Mouse (Mus musculus) hindbrain, embryonic 16.5 days (tissue): Measurements from ENCODE around the gene Frrs1. TPM values are rescaled to one million over a fixed set of nuclear protein-coding genes. Genes with fewer than 3 reads are reported as not detected.

ENCODE experiments used
- ATAC-seq: fragments of 200-750 bp; cut with Nextera tagmentation; 2 replicates; pipeline ENCODE4 v1.8.0; 2017; ENCODE audit warnings: moderate TSS enrichment, moderate library complexity
- H3K27ac ChIP-seq: fragments of 300-500 bp; sonication (generic); 2 replicates; pipeline ENCODE4 v1.5.1; 2014; ENCODE audit warnings: low read depth, mild to moderate bottlenecking, control low read depth, low read length, moderate library complexity
- H3K27me3 ChIP-seq: fragments of 300-500 bp; sonication (generic); replicated peaks from 2 replicates; pipeline ENCODE4 v1.6.1; 2014; ENCODE audit warnings: low read length; ENCODE audit not compliant: control insufficient read depth, insufficient read depth
- H3K36me3 ChIP-seq: fragments of 300-500 bp; sonication (generic); 2 replicates; pipeline ENCODE4 v1.6.1; 2014; ENCODE audit warnings: mild to moderate bottlenecking, low read length, moderate library complexity, mixed read lengths; ENCODE audit not compliant: control insufficient read depth, insufficient read depth
- H3K4me1 ChIP-seq: fragments of 300-500 bp; sonication (generic); 2 replicates; pipeline ENCODE4 v1.6.1; 2014; ENCODE audit warnings: low read depth, low read length; ENCODE audit not compliant: control insufficient read depth, insufficient read depth
- H3K4me2 ChIP-seq: fragments of 300-500 bp; sonication (generic); 2 replicates; pipeline ENCODE4 v1.6.1; 2014; ENCODE audit warnings: mild to moderate bottlenecking, low read length, control low read depth, moderate library complexity
- H3K4me3 ChIP-seq: fragments of 300-500 bp; sonication (generic); 2 replicates; pipeline ENCODE4 v1.5.1; 2014; ENCODE audit warnings: mild to moderate bottlenecking, low read length, control low read depth, moderate library complexity
- H3K9ac ChIP-seq: fragments of 300-500 bp; sonication (generic); 2 replicates; pipeline ENCODE4 v1.6.1; 2014; ENCODE audit warnings: low read depth, mild to moderate bottlenecking, control low read depth, low read length, moderate library complexity
- H3K9me3 ChIP-seq: fragments of 300-500 bp; sonication (generic); 2 replicates; pipeline ENCODE4 v1.6.1; 2014; ENCODE audit warnings: mild to moderate bottlenecking, low read length, moderate library complexity; ENCODE audit not compliant: control insufficient read depth
- WGBS: fragments of 180-500 bp; shearing (Covaris S2); extraction: QIAGEN DNeasy Blood & Tissue Kit; methylation state at CpG from one replicate; pipeline ENCODE4 v1.1.7; 2014; 5-methylcytosine and 5-hydroxymethylcytosine counted together
- polyA plus RNA-seq: library from polyadenylated mRNA; unstranded; fragments of >200 nt; fragmentation: Nextera tagmentation; extraction: Ambion mirVana; gene quantifications from 2 replicates; pipeline ENCODE4 v1.2.1, GENCODE M21; 2015

Gene Frrs1
- polyA plus RNA-seq, 1 experiment from 2014 or later, result 7.1 TPM

DNA sequence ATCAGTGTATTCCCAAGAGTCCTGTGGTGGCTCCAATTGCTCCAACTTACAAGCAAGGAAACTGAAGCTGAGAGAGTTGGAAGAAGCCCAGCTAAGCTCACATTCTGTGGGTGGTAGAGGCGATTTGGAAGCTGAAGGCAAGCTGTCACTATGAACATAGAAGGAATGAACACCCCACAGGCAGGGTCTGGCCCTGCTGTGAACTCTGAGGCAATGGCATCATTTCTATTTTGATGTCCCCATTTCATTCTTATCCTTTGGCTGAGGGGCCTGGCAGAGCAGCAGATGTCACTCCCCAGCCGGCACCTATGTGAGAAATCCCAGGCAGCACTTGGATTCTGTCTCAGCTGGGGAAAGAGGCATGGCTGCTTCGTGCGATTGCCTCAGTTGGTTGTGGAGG lies 84.2 kb downstream of the Frrs1 start:
- Histone ChIP-seq H3K4me3 (no peak overlapping the region), H3K27me3 (no peaks in the 10 kb centered on the region), H3K27ac (no peak overlapping the region), H3K9me3 (no peaks in the 10 kb centered on the region), H3K9ac (no peak overlapping the region), H3K4me1 (no peaks in the 10 kb centered on the region), H3K36me3 (no peaks in the 10 kb centered on the region), H3K4me2 (no peak overlapping the region)
- ATAC-seq, result no peak
- 69% methylated on average over 4 of the region's 4 CpGs for WGBS

DNA sequence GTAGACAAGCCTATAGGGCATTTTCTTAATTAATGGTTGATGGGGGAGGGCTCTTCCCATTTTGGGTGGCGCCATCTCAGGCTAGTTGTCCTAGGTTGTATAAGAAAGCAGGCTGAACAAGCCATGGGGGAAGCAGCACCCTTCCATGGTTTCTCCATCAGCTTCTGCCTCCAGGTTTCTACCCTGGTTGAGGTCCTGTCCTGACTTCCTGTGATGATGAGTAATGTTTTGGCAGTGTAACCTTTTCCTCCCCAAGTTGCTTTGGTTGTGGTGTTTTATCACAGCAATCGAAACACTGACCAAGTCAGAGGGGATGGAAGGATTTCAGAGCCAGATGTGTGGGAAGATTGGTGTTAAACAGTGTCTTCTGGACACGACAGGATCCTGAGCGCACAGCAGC lies 87.2 kb downstream of the Frrs1 start:
- H3K4me1 ChIP-seq, result no peaks in the 10 kb centered on the region
- H3K4me3 ChIP-seq, result no peak overlapping the region
- H3K27ac ChIP-seq, result no peak overlapping the region
- H3K36me3 ChIP-seq, result no peaks in the 10 kb centered on the region
- H3K9ac ChIP-seq, result no peak overlapping the region
- H3K4me2 ChIP-seq, result no peak overlapping the region
- no peaks in the 10 kb centered on the region for H3K27me3 ChIP-seq
- 95% methylated on average over 4 of the region's 4 CpGs for WGBS
- no peak for ATAC-seq
- H3K9me3 ChIP-seq, result no peaks in the 10 kb centered on the region

DNA sequence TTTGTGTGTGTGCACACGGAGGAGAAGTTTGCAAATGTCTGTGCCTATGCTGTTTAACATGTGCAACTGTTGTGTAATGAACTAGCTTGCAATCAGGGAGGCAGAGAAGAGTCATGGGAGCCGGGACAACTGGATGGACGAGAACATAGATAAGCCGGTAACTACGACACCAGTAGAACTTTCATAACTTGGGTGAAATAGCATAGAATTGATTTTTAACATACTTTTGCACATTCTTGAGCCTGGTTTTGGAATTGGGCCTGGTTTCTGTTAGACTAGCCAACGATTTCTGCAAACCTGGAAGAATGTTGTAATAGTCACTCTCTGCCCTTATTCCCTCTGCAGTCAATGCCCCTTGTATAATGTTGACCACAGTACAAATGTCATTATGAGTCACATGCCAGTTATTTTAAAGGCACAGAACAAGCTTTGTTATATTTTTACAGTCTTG lies 91.4 kb downstream of the Frrs1 start:
- Histone ChIP-seq H3K4me2 (no peak overlapping the region), H3K27me3 (no peaks in the 10 kb centered on the region), H3K9me3 (no peaks in the 10 kb centered on the region), H3K4me1 (no peaks in the 10 kb centered on the region), H3K4me3 (no peak overlapping the region), H3K27ac (no peak overlapping the region), H3K9ac (no peak overlapping the region), H3K36me3 (no peaks in the 10 kb centered on the region)
- WGBS, result 88% methylated on average over 6 of the region's 6 CpGs
- no peak for ATAC-seq

DNA sequence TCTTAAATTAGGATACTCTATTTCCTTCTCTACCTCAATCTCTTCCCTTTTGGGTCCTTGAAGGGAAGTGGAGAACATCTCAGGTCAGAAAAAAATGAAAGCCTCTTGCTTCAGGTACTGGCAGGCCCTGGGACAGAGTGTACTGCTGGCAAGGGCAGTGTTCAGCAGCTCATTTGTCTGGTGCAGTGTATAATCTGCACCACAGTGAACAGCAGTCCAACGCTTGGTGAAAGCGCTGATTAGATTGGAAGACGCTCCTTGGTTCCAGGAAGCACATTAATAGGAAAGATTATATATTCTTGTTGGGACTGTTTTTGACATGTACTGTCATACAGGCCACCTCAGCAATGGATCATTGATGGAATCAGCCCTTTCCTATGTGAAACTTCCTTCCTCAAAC lies 92.2 kb downstream of the Frrs1 start:
- H3K27ac ChIP-seq, result no peak overlapping the region
- 85% methylated on average over 3 of the region's 3 CpGs for WGBS

DNA sequence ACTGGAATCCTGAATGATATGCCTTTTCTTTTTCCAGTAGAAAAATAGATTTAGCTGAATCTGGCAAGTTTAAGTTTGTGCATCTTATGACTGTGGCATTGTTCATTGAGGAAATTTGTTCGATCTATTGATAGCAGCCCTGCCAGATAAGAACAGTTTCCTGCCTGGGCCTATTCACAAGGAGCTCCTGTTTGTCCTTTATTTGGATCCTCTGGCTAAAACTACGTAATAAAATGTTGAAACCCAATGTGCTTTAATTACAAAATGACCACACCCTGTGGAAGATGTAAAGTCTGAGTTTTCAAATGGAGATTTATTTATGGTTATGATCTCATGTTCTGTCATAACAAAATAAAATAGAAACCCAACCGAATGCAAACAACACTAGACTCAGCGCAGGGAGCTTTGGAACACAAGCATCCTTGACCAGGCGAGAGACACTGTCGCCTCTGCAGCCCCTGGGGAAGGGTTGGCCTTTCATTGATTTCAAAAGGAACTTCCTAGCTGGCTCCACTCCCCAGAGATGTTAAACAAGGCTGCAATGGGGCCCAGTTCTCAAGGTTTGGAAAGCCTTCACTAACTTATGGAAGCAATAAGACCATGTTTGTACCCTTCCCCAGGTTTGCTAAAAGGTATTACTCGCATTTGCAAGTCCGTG lies 93.1 kb downstream of the Frrs1 start:
- Histone ChIP-seq H3K27me3 (no peaks in the 10 kb centered on the region), H3K36me3 (no peaks in the 10 kb centered on the region), H3K27ac (no peak overlapping the region), H3K4me2 (no peak overlapping the region), H3K9me3 (no peaks in the 10 kb centered on the region), H3K9ac (no peak overlapping the region), H3K4me3 (no peak overlapping the region), H3K4me1 (no peaks in the 10 kb centered on the region)
- ATAC-seq, result no peak
- WGBS, result 81% methylated on average over 8 of the region's 8 CpGs

More for the DNA sequence above, 92.2 kb downstream of the Frrs1 start:
- no peak for ATAC-seq
- Histone ChIP-seq H3K9ac (no peak overlapping the region), H3K27me3 (no peaks in the 10 kb centered on the region), H3K4me2 (no peak overlapping the region), H3K4me1 (no peaks in the 10 kb centered on the region), H3K9me3 (no peaks in the 10 kb centered on the region), H3K4me3 (no peak overlapping the region), H3K36me3 (no peaks in the 10 kb centered on the region)

DNA sequence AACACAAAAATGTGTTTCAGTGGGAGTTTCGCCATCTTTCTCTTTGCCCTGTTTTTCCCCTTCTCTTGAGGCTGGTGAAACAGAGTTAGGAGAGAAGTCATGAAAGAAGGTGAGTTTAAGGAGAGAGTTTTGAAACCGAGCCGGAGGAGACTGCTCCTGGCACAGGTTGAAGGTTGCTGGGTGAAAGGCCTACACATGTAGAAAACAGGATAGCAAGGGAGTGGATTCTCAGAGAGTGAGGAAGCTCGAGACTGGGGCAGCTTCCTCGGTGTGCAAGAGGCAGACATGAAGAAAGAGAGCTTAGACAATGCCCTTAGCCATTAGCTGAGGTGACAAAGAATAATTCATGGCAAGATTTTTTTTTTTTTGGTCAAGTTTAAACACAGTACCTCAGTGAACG lies 94.1 kb downstream of the Frrs1 start:
- no peaks in the 10 kb centered on the region for H3K4me1 ChIP-seq
- no peaks in the 10 kb centered on the region for H3K27me3 ChIP-seq
- H3K4me2 ChIP-seq, result no peak overlapping the region
- ATAC-seq, result no peak
- no peaks in the 10 kb centered on the region for H3K36me3 ChIP-seq
- no peaks in the 10 kb centered on the region for H3K9me3 ChIP-seq
- no peak overlapping the region for H3K4me3 ChIP-seq
- H3K9ac ChIP-seq, result no peak overlapping the region
- WGBS, result 88% methylated on average over 6 of the region's 6 CpGs
- H3K27ac ChIP-seq, result no peak overlapping the region

DNA sequence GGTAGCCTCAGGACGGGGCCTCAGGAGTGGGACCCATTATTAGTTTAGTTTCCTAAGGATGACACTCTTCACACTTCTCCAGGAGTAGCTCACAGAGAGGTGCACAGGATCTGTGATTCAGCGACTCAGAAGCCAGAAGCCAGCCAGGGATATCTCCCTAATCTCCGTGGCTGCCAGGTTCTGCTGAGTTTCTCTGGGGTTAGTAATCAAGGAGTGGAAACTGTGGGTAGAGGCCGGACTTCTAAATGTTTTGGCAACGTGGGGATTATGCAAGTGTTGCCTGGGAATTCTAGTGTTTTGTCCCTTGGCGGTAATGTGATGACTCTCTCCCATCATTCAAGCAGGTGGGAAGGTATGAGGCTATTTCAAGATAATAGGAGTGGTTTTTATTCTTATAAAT lies 95.8 kb downstream of the Frrs1 start:
- Histone ChIP-seq H3K4me2 (no peak overlapping the region), H3K4me1 (no peaks in the 10 kb centered on the region), H3K36me3 (no peaks in the 10 kb centered on the region), H3K27me3 (no peaks in the 10 kb centered on the region), H3K9ac (no peak overlapping the region), H3K4me3 (no peak overlapping the region), H3K27ac (no peak overlapping the region), H3K9me3 (no peaks in the 10 kb centered on the region)
- no peak for ATAC-seq
- 72% methylated on average over 6 of the region's 6 CpGs for WGBS

Other genes starting within 250 kb of the Frrs1 start
- gene Trmt13, start 244.9 kb upstream of the Frrs1 start, polyA plus RNA-seq, result 22.5 and 25.2 TPM in 2 replicates
- gene Mfsd14a, start 196.8 kb upstream of the Frrs1 start, polyA plus RNA-seq, result 64.6 and 68.2 TPM in 2 replicates
- gene Gm43191, start 178.2 kb upstream of the Frrs1 start, polyA plus RNA-seq, result not detected in 2 replicates
- gene Slc35a3, start 146.6 kb upstream of the Frrs1 start, polyA plus RNA-seq, result 7.3 and 8.1 TPM in 2 replicates
- 13.8 and 16.9 TPM in 2 replicates for gene Agl, start 51.3 kb upstream of the Frrs1 start, polyA plus RNA-seq
- gene 4930455H04Rik, start 108.8 kb downstream of the Frrs1 start, polyA plus RNA-seq, result not detected in 2 replicates
- 9.6 and 10.7 TPM in 2 replicates for gene Palmd, start 109.5 kb downstream of the Frrs1 start, polyA plus RNA-seq